Mouse (Mus musculus): ENCODE measurements around the gene Vps26c. TPM values are rescaled to one million over a fixed set of nuclear protein-coding genes. Genes with fewer than 3 reads are reported as not detected.
A peak's percentile ranks its signal among the peaks of the same experiment; 100 is the strongest.

The Vps26c gene
- total RNA-seq, 2 experiments from 2014 or later: 60.6 to 73.2 TPM

GRCm38 (mm10) chr16:94549813-94550212, 23.2 kb upstream of the Vps26c start:
- no peak for DNase-seq

DNA sequence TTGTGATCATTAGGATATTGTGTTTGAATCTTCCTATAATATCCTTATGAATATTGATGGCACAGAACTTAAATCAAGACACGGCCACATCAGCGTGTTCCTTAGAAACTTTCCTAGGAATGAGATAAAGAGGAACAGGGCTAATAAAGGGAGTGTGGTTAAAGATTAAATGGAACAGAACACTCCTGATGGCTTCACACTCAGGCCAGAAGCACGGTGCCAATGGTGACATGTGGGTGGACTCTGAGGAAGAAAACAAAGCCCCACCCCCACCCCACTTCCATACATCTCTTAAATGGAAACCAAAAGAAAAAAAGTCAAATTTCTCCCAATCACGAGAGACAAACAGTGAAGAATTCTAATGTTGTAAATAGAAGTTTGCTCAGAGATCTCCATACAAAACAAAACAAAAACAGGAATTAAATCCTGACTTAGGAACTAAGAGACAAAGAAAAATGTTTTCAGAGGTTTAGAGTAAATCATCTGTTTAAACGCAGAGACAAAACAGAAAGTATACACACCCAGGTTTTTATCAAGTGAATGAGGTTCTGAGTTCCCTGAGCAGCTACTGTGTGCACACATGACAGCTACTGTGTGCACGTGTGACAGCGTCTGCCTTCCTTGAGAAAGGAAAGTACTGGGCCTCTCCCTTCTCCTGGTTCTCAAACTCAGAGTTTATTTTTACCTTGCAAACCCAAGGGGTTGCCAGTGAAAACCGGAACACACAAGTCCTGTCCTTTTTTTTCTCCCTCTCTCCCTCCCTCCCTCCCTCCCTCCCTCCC, 19.3 kb upstream of the Vps26c start:
- DNase-seq: no peak

GRCm38 (mm10) chr16:94544540-94545105, 18.0 kb upstream of the Vps26c start:
- peak; percentile 58 to 61 for DNase-seq

- no peak for DNase-seq
Observed at GRCm38 (mm10) chr16:94542898-94543297, 16.3 kb upstream of the Vps26c start.

- DNase-seq: no peak
Observed at GRCm38 (mm10) chr16:94540140-94540539, 13.5 kb upstream of the Vps26c start.

DNA sequence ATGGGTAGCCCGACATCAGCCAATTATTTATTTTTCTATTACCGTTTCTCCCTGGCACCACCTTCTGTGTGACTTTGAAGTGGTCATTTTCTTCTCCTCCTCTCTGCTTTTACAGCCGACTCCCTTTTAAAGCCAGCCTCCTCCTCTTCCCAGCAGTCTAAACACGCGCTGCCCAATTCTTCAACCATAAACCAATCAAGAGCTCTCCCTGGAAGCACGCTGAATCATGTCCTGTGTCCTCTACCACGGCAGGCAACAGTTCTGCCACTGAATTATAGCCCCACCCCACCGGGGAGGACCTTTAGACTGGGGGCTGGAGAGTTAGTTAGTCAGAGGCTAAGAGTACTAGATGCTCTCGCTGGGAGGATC, 10.5 kb upstream of the Vps26c start:
- DNase-seq: peak; percentile 69 to 71

DNA sequence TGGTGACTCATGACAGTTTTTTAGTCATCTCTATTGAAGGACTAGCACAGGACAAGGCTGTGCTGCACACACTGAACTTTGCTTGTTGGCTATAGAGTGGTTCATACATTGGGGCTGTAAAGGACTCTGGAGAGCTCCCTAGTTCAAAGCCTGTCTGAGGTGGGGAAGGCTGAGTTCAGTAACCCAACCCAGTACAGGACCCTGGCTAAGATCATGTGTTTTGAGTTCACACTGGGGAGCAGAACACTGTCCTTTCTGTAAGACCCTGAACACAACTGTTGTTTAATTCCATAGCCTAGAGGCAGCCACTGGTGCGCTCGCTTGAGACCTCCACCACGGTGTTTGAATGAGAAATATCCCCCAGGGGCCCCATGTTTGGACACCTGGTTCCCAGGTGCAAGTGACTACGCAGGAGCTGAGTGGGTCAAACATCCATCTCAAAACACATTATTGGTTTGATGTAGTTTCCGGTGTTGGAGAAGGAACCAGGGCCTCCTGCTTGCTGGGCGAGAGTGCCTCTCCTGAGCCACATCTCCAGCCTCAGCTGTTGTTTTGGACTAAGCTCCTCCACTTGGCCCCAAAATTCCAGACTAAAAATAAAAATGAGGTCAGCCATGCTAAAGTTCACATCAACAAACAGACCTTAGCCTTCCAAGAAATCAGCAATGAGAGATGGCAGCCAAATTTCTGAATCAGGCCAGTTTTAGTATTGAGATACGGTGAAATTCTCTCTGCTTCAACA, 10.0 kb upstream of the Vps26c start:
- DNase-seq: peak in 1 of 2 experiments; percentile 41

GRCm38 (mm10) chr16:94535716-94536115, 9.1 kb upstream of the Vps26c start:
- DNase-seq: no peak

DNA sequence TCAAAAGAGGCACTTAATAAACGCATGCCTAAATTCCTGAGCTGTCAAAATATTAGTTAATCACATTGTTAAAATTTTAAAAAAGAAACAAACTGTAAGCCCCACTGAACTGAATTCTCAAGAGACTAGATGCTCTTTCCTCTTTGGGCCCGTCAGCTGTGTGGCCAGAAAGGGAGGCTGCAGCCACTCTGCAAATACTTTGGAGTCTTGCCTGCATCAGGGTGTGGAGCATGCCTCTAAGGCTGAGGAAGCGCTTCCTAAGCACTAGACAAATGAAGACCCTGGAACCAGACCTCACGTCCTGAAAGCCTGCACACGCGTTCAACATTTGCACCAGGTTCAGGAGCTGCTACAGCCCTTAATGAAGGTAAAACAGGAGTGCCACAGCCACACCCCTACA, 7.0 kb upstream of the Vps26c start:
- DNase-seq: no peak

DNA sequence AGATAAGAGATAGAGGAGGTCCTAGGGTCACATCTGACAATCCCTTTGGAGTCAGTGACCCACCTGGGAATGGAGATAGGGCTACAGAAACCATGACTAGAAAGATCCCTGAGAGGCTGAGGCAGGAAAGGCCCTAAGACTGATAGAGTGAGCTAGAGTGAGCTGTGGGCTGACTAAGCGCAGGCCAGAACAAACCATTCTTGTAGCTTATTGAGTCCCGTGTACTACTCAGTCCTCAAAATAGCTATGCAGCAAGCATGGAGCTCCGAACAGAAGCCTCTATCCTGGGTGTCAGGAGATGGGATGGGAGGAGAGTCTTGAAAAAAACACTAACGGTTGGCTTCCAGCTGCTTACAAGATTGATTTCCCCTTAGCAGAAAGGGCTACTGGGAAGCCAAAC, 4.6 kb upstream of the Vps26c start:
- DNase-seq: no peak

GRCm38 (mm10) chr16:94527546-94527945, 916 bp upstream of the Vps26c start:
- DNase-seq: no peak

GRCm38 (mm10) chr16:94527152-94527534, 513 bp upstream of the Vps26c start:
- no peak for DNase-seq

DNA sequence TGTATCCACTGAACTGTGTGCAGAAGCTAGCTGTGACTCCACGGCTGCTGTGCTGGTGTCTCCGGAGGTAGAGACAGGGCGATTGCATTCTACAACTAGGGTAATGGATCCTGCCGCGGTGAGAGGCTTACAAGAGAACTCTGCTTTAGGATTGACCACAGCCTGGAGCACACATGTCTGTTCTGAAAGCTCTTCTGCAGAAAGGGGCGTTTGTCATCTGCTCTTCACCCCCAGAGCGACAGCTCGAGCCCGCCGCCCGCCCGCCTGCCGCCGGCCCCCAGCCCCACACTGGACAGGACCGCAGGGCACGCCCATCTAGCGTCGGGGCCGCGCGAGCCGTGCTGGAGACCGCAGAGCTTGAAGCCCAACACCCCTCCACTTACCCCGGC, 681 bp downstream of the Vps26c start:
- no peak for DNase-seq

- DNase-seq: no peak
Observed at GRCm38 (mm10) chr16:94524691-94525090, 1.9 kb downstream of the Vps26c start.

- peak; percentile 32 to 48 for DNase-seq
Observed at GRCm38 (mm10) chr16:94523594-94524377, 2.8 kb downstream of the Vps26c start.

GRCm38 (mm10) chr16:94519028-94519427, 7.6 kb downstream of the Vps26c start:
- DNase-seq: peak; percentile 15 to 27

GRCm38 (mm10) chr16:94517606-94518005, 9.0 kb downstream of the Vps26c start:
- no peak for DNase-seq

GRCm38 (mm10) chr16:94509983-94510382, 16.6 kb downstream of the Vps26c start:
- no peak for DNase-seq

GRCm38 (mm10) chr16:94508769-94509168, 17.9 kb downstream of the Vps26c start:
- DNase-seq: no peak

GRCm38 (mm10) chr16:94507071-94507470, 19.6 kb downstream of the Vps26c start:
- DNase-seq: peak; percentile 35 to 38

DNA sequence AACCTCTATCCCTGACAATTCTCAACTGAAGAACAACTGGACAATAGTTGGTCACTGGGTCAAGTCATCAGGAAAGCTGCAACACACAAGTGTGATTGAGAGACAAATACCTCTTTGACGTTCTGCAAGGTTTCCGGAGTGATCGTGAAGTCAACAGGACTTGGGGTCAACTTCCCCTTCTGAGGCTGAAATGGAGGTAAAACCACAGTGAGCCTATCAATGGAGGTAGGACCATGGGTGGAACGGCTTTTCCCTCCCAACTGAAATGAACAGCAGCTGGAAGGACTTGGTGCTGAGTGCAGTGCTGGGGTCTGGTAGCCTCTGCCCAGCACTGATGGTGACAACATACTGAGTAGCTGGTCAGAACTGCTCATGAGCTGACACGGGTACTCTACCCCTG, 22.4 kb downstream of the Vps26c start:
- no peak for DNase-seq

DNA sequence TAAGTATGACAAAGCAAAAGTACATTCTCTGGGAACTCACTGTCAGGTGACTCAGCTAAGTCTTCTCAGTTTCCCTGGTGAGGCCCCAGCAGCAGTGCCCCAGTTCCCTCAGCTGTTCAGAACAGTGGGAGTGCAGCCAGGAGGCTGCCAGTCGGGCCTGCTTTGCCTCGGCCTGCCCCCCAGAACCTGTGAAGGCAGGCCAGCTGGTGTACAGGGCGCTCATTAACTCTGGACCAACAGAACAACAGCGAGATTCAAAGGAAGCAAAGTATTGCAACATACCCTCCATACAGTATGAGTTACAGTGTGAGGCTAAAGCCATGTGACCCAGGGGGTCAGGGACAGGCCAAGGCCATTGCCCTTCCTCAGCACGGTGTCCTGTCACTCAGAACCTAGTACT, 28.7 kb downstream of the Vps26c start:
- peak; percentile 70 to 76 for DNase-seq

Data from adrenal gland, postnatal 36 days (tissue).